Mouse (Mus musculus): ENCODE data around the gene AC109138.7. TPM values are rescaled to one million over a fixed set of nuclear protein-coding genes. Genes with fewer than 3 reads are reported as not detected.

AC109138.7 gene
- polyA plus RNA-seq, 1 experiment from 2014 or later: not detected

DNA sequence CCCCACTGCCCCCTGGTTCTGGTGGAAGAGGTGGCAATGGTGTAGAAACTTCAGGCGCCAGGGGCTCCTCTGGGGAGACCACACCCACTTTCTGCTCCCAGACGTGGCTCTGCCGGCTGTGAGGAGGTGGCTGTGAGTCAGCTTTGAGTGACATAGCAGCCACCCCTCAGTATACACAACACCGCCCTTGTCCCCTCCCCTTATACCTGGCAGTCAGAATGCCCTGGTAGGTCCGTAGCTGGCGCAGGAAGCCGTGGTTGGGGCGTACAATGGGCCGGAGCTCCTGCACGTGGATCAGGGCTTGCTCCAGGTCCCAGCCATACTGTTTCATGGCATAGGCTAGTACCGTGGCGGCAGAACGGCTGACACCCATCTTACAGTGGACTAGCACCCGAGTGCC lies 49.5 kb downstream of the AC109138.7 start:
- peaks cover 23% of the 10 kb centered on the region; the same call in 1 of the 2 replicates for H3K4me1 ChIP-seq
- ATAC-seq (ENCODE audit: insufficient read depth, low FRiP score, low read depth): peak; percentile 86
- WGBS: 52% methylated on average over 14 of the region's 14 CpGs
- no peaks in the 10 kb centered on the region for H3K27me3 ChIP-seq (replicated peaks)
- no peak overlapping the region for H3K27ac ChIP-seq
- H3K36me3 ChIP-seq: 0 out of 2 replicates have a peak, but pooled peaks cover 3% of the 10 kb centered on the region
- no peak overlapping the region for H3K9ac ChIP-seq
- H3K9me3 ChIP-seq: no peaks in the 10 kb centered on the region
- H3K4me3 ChIP-seq (replicated peaks): no peak overlapping the region
- 0 out of 2 replicates have a peak overlapping the region, but pooled peaks have one; percentile 5 for H3K4me2 ChIP-seq

- no peak overlapping the region for H3K9ac ChIP-seq
- H3K36me3 ChIP-seq: 0 out of 2 replicates have a peak, but pooled peaks cover 3% of the 10 kb centered on the region
- H3K27ac ChIP-seq: no peak overlapping the region
- ATAC-seq (ENCODE audit: insufficient read depth, low FRiP score, low read depth): no peak
- H3K4me3 ChIP-seq (replicated peaks): no peak overlapping the region
- H3K4me1 ChIP-seq: peaks cover 23% of the 10 kb centered on the region; the same call in 1 of the 2 replicates
- 0 out of 2 replicates have a peak overlapping the region, but pooled peaks have one; percentile 5 for H3K4me2 ChIP-seq
- H3K27me3 ChIP-seq (replicated peaks): no peaks in the 10 kb centered on the region
- WGBS: 91% methylated on average over 6 of the region's 6 CpGs
- H3K9me3 ChIP-seq: no peaks in the 10 kb centered on the region
These were observed 50.1 kb downstream of the AC109138.7 start for GRCm38 (mm10) chr19:4264171-4264780.

DNA sequence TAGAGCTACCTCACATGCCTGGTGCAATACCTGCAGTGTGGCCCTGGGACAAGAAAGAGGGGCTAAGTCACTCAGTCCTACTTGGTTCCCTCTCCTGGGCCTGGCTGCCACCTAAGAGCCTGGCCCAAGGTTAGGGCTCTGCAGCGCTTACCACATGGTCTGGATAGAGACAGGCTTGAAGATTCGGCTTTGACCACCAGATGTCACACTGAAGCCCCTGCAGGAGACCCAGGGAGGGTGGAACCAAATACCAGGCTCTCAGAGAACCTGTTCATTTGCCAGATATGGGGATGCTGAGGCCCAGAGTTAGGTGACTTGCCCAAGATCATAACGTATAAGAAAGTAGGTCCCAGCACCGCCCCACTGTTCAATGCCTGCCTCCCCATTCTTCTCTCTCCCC lies 51.8 kb downstream of the AC109138.7 start:
- no peak overlapping the region for H3K4me2 ChIP-seq
- 68% methylated on average over 4 of the region's 4 CpGs for WGBS
- H3K36me3 ChIP-seq: 0 out of 2 replicates have a peak, but pooled peaks cover 3% of the 10 kb centered on the region

DNA sequence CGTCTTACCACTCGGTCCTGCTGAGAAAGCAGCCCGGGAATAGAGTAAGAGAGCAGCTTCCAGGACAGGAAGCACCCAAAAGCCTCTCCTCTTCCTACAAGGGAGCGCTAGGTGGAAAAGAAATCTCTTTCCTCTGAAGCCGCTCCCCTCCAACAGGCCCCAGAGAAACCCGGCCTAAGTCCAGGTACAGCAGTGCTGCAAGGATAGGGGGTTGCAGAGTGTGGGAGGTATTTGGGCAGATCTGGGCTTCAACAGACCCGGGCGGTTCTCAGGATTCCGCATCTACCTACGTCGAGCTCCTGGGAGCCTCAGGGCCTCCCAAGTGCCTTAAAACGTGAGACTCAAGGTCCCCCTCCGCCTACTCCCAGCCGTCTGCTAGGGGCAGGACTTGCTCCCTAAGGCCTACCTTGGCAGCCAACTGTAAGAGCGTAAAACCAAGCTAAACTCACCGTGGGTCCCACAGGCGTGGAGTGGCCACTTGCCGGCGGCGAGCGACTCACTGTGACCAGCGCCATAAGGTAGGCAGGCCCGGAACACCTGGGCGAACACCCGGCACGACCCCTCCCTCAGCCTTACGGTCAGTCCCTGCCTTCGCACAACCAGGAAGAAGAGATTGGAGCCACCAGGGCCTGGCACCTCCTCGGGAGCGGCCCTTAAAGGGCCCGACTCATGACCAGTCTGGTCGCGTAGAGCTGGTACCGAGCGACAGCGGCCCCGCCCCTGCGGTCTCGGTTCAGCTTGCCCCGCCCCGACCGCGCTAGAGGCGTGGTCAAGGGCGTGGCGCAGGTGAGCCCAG lies 54.6 kb downstream of the AC109138.7 start, which contains the start of gene Ssh3:
Ssh3 (minus strand) TSS at position 615 of the 796 bp plus-strand sequence.
- 9% methylated on average over 46 of the region's 46 CpGs for WGBS
- Histone ChIP-seq H3K4me1 (0 out of 2 replicates have a peak, but pooled peaks cover 9% of the 10 kb centered on the region), H3K27me3 (replicated peaks) (no peaks in the 10 kb centered on the region), H3K4me3 (replicated peaks) (peak within 1 kb of the TSS; percentile 49), H3K27ac (peak within 1 kb of the TSS; percentile 57), H3K9ac (peak within 1 kb of the TSS; percentile 40; the same call in 1 of the 2 replicates), H3K9me3 (no peaks in the 10 kb centered on the region), H3K4me2 (peak within 1 kb of the TSS; percentile 65), H3K36me3 (0 out of 2 replicates have a peak, but pooled peaks cover 3% of the 10 kb centered on the region)
- ATAC-seq (ENCODE audit: insufficient read depth, low FRiP score, low read depth): peak; percentile 94

More for the DNA sequence above, 51.8 kb downstream of the AC109138.7 start:
- no peak overlapping the region for H3K27ac ChIP-seq
- H3K27me3 ChIP-seq (replicated peaks): no peaks in the 10 kb centered on the region
- H3K4me3 ChIP-seq (replicated peaks): no peak overlapping the region
- peaks cover 18% of the 10 kb centered on the region; the same call in 1 of the 2 replicates for H3K4me1 ChIP-seq
- no peak overlapping the region for H3K9ac ChIP-seq
- no peak for ATAC-seq (ENCODE audit: insufficient read depth, low FRiP score, low read depth)
- no peaks in the 10 kb centered on the region for H3K9me3 ChIP-seq

- 68% methylated on average over 6 of the region's 6 CpGs for WGBS
- 0 out of 2 replicates have a peak, but pooled peaks cover 4% of the 10 kb centered on the region for H3K4me1 ChIP-seq
- no peak overlapping the region for H3K9ac ChIP-seq
- 0 out of 2 replicates have a peak, but pooled peaks cover under 1% of the 10 kb centered on the region for H3K36me3 ChIP-seq
- H3K9me3 ChIP-seq: no peaks in the 10 kb centered on the region
- H3K27ac ChIP-seq: no peak overlapping the region
- H3K27me3 ChIP-seq (replicated peaks): no peaks in the 10 kb centered on the region
- ATAC-seq (ENCODE audit: insufficient read depth, low FRiP score, low read depth): no peak
- H3K4me3 ChIP-seq (replicated peaks): no peak overlapping the region
- no peak overlapping the region for H3K4me2 ChIP-seq
These were observed 56.0 kb downstream of the AC109138.7 start for GRCm38 (mm10) chr19:4270187-4270586.

DNA sequence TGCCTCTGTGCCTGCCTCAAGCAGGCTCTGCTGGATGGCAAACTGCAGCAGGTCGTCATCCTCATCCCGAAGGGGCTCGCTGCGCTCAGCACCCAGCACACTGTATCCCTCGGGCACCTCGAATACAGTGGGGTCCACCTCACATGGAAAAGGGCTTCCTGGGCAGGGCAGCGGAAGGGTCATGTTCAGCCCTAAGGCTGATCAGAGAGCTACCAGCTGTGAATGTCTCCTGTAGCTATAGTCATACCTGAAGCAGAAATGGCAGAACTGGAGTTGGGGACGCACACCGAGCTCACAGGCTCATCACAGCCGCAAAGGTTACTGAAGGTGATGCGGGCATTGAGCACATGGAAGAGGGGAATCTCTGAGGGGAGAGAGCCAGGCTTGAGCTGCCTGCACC lies 56.8 kb downstream of the AC109138.7 start:
- no peaks in the 10 kb centered on the region for H3K9me3 ChIP-seq
- WGBS: 92% methylated on average over 11 of the region's 11 CpGs

GRCm38 (mm10) chr19:4279487-4279886 lies 65.3 kb downstream of the AC109138.7 start:
- H3K4me1 ChIP-seq: no peaks in the 10 kb centered on the region
- H3K27ac ChIP-seq: no peak overlapping the region
- no peak overlapping the region for H3K4me3 ChIP-seq (replicated peaks)
- 0 out of 2 replicates have a peak, but pooled peaks cover 4% of the 10 kb centered on the region for H3K36me3 ChIP-seq
- H3K9ac ChIP-seq: no peak overlapping the region
- H3K4me2 ChIP-seq: no peak overlapping the region
- H3K9me3 ChIP-seq: no peaks in the 10 kb centered on the region
- ATAC-seq (ENCODE audit: insufficient read depth, low FRiP score, low read depth): no peak
- no peaks in the 10 kb centered on the region for H3K27me3 ChIP-seq (replicated peaks)
- 90% methylated on average over 1 of the region's 1 CpGs for WGBS

More for the DNA sequence above, 56.8 kb downstream of the AC109138.7 start:
- no peak for ATAC-seq (ENCODE audit: insufficient read depth, low FRiP score, low read depth)
- 0 out of 2 replicates have a peak, but pooled peaks cover 4% of the 10 kb centered on the region for H3K4me1 ChIP-seq
- H3K27ac ChIP-seq: no peak overlapping the region
- no peaks in the 10 kb centered on the region for H3K36me3 ChIP-seq
- H3K9ac ChIP-seq: no peak overlapping the region
- no peaks in the 10 kb centered on the region for H3K27me3 ChIP-seq (replicated peaks)
- H3K4me2 ChIP-seq: no peak overlapping the region
- H3K4me3 ChIP-seq (replicated peaks): no peak overlapping the region

DNA sequence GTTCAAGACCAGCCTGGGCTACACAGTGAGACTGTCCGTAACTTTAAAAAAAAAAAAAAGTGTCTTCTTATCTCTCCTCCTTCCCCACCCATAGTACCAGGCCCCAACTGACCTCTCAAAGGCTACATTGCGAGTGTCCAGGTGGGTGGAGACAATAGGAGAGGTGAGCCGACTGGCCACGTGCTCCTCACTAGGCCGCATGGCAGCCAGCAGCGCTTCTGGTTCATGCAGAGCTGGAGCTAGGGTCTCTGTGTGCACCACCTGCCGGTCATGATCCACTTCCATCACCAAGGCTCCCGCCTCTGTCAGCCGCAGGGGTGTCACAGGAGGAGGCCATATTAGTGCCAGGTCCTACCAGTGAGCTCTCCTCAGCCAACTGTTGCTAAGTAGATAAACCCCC lies 66.3 kb downstream of the AC109138.7 start:
- no peak for ATAC-seq (ENCODE audit: insufficient read depth, low FRiP score, low read depth)
- H3K27ac ChIP-seq: no peak overlapping the region
- H3K27me3 ChIP-seq (replicated peaks): no peaks in the 10 kb centered on the region
- H3K9me3 ChIP-seq: no peaks in the 10 kb centered on the region
- WGBS: 90% methylated on average over 9 of the region's 9 CpGs
- H3K9ac ChIP-seq: no peak overlapping the region
- H3K4me3 ChIP-seq (replicated peaks): no peak overlapping the region
- no peak overlapping the region for H3K4me2 ChIP-seq
- H3K36me3 ChIP-seq: peaks cover 5% of the 10 kb centered on the region; the same call in 1 of the 2 replicates
- no peaks in the 10 kb centered on the region for H3K4me1 ChIP-seq

Small RNAs within 50 kb of the gene (microRNA-seq; reads per million reads assigned to microRNA genes)
- gene Gm26115 (not detected), gene Mir6985 (not detected)

Other genes with a start within 250 kb of the AC109138.7 start
- gene Aldh3b2, start 242.0 kb upstream of the AC109138.7 start, polyA plus RNA-seq (2015; fragmentation: Nextera tagmentation; extraction: Ambion mirVana): 14.6 and 22.8 TPM in 2 replicates
- 9.2 and 9.8 TPM in 2 replicates for gene Acy3, start 227.8 kb upstream of the AC109138.7 start, polyA plus RNA-seq (2015; fragmentation: Nextera tagmentation; extraction: Ambion mirVana)
- gene Tbx10, start 221.6 kb upstream of the AC109138.7 start, polyA plus RNA-seq (2015; fragmentation: Nextera tagmentation; extraction: Ambion mirVana): 0.21 and 0.31 TPM in 2 replicates
- 32.2 and 33.6 TPM in 2 replicates for gene Nudt8, start 213.8 kb upstream of the AC109138.7 start, polyA plus RNA-seq (2015; fragmentation: Nextera tagmentation; extraction: Ambion mirVana)
- gene Gm49405, start 213.7 kb upstream of the AC109138.7 start, polyA plus RNA-seq (2015; fragmentation: Nextera tagmentation; extraction: Ambion mirVana): 3.5 and 3.8 TPM in 2 replicates
- 4.0 and 4.5 TPM in 2 replicates for gene Doc2g, start 211.0 kb upstream of the AC109138.7 start, polyA plus RNA-seq (2015; fragmentation: Nextera tagmentation; extraction: Ambion mirVana)
- 198 and 218 TPM in 2 replicates for gene Ndufv1, start 201.6 kb upstream of the AC109138.7 start, polyA plus RNA-seq (2015; fragmentation: Nextera tagmentation; extraction: Ambion mirVana)
- 711 and 842 TPM in 2 replicates for gene Gstp1, start 176.4 kb upstream of the AC109138.7 start, polyA plus RNA-seq (2015; fragmentation: Nextera tagmentation; extraction: Ambion mirVana)
- gene Gstp2, start 168.3 kb upstream of the AC109138.7 start, polyA plus RNA-seq (2015; fragmentation: Nextera tagmentation; extraction: Ambion mirVana): 13.2 and 19.1 TPM in 2 replicates
- 3.3 and 7.1 TPM in 2 replicates for gene Gstp3, start 154.8 kb upstream of the AC109138.7 start, polyA plus RNA-seq (2015; fragmentation: Nextera tagmentation; extraction: Ambion mirVana)
- 3.1 and 3.6 TPM in 2 replicates for gene Cabp2, start 132.8 kb upstream of the AC109138.7 start, polyA plus RNA-seq (2015; fragmentation: Nextera tagmentation; extraction: Ambion mirVana)
- 121 and 130 TPM in 2 replicates for gene Cdk2ap2, start 117.2 kb upstream of the AC109138.7 start, polyA plus RNA-seq (2015; fragmentation: Nextera tagmentation; extraction: Ambion mirVana)
- gene Pitpnm1, start 114.4 kb upstream of the AC109138.7 start, polyA plus RNA-seq (2015; fragmentation: Nextera tagmentation; extraction: Ambion mirVana): 12.9 and 16.2 TPM in 2 replicates
- 79.0 and 91.0 TPM in 2 replicates for gene Aip, start 88.5 kb upstream of the AC109138.7 start, polyA plus RNA-seq (2015; fragmentation: Nextera tagmentation; extraction: Ambion mirVana)
- gene Gpr152, start 74.6 kb upstream of the AC109138.7 start, polyA plus RNA-seq (2015; fragmentation: Nextera tagmentation; extraction: Ambion mirVana): not detected in 2 replicates
- gene Cabp4, start 70.3 kb upstream of the AC109138.7 start, polyA plus RNA-seq (2015; fragmentation: Nextera tagmentation; extraction: Ambion mirVana): 0.13 and 0.19 TPM in 2 replicates
- gene Coro1b, start 65.7 kb upstream of the AC109138.7 start, polyA plus RNA-seq (2015; fragmentation: Nextera tagmentation; extraction: Ambion mirVana): 164 and 180 TPM in 2 replicates
- gene Ptprcap, start 60.8 kb upstream of the AC109138.7 start, polyA plus RNA-seq (2015; fragmentation: Nextera tagmentation; extraction: Ambion mirVana): 6.4 and 7.5 TPM in 2 replicates
- gene Rps6kb2, start 51.0 kb upstream of the AC109138.7 start, polyA plus RNA-seq (2015; fragmentation: Nextera tagmentation; extraction: Ambion mirVana): 44.7 and 49.5 TPM in 2 replicates
- gene Carns1, start 38.9 kb upstream of the AC109138.7 start, polyA plus RNA-seq (2015; fragmentation: Nextera tagmentation; extraction: Ambion mirVana): 1.5 and 2.0 TPM in 2 replicates
- 3.0 and 4.0 TPM in 2 replicates for gene Tbc1d10c, start 23.1 kb upstream of the AC109138.7 start, polyA plus RNA-seq (2015; fragmentation: Nextera tagmentation; extraction: Ambion mirVana)
- 745 and 766 TPM in 2 replicates for gene Ppp1ca, start 22.3 kb upstream of the AC109138.7 start, polyA plus RNA-seq (2015; fragmentation: Nextera tagmentation; extraction: Ambion mirVana)
- 25.4 and 27.4 TPM in 2 replicates for gene Rad9a, start 12.7 kb upstream of the AC109138.7 start, polyA plus RNA-seq (2015; fragmentation: Nextera tagmentation; extraction: Ambion mirVana)
- 5.4 and 6.2 TPM in 2 replicates for gene Clcf1, start 119 bp upstream of the AC109138.7 start, polyA plus RNA-seq (2015; fragmentation: Nextera tagmentation; extraction: Ambion mirVana)
- gene Pold4, start 17.5 kb downstream of the AC109138.7 start, polyA plus RNA-seq (2015; fragmentation: Nextera tagmentation; extraction: Ambion mirVana): 26.7 and 36.4 TPM in 2 replicates
- 27.6 and 32.6 TPM in 2 replicates for gene Ssh3, start 54.8 kb downstream of the AC109138.7 start, polyA plus RNA-seq (2015; fragmentation: Nextera tagmentation; extraction: Ambion mirVana)
- 9.5 TPM in 2 replicates for gene Ankrd13d, start 68.8 kb downstream of the AC109138.7 start, polyA plus RNA-seq (2015; fragmentation: Nextera tagmentation; extraction: Ambion mirVana)
- gene Grk2, start 91.9 kb downstream of the AC109138.7 start, polyA plus RNA-seq (2015; fragmentation: Nextera tagmentation; extraction: Ambion mirVana): 18.5 and 18.7 TPM in 2 replicates
- gene Kdm2a, start 183.9 kb downstream of the AC109138.7 start, polyA plus RNA-seq (2015; fragmentation: Nextera tagmentation; extraction: Ambion mirVana): 37.2 and 44.7 TPM in 2 replicates
- gene Rhod, start 225.1 kb downstream of the AC109138.7 start, polyA plus RNA-seq (2015; fragmentation: Nextera tagmentation; extraction: Ambion mirVana): 24.1 and 32.0 TPM in 2 replicates

All from stomach, embryonic 15.5 days (tissue).